Mouse (Mus musculus): ENCODE measurements at regions not wholly inside any gene's neighbourhood (a gene's known extent, or its start where the extent isn't known, plus 50 kb on each side); places are given as distances from the start of the nearest gene placed in this dataset.
"Not testable (repeated sequence)": the region's sequence is repeated elsewhere in the genome, so short reads cannot be mapped to it uniquely, and the experiment has no call there.

- no peak for DNase-seq
Measured at GRCm38 (mm10) chr8:112427721-112428389, 142.0 kb upstream of the Cntnap4 start.

GRCm38 (mm10) chr8:112411968-112412367 is 157.9 kb upstream of the Cntnap4 start:
- no peak for DNase-seq

DNA sequence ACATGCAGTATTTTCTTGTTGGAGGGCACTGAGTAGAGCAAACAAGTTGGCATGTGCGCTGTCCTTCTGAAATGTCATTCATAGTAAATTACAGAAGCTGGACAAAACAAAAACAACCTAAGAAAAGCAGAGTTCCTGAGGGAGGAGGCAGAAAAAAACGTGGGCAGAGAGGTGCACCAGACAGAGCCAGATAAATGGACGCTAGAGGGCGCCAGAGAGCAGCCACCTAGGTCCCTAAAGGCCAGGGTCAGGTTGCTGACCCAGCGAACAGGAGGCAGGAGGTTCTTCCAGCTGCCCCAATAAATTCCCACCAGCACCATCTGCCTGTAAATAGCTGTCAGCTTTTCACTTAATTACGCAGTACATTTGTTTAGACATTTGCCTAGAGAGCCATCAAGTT is 158.6 kb upstream of the Cntnap4 start:
- peak; percentile 40 for DNase-seq

GRCm38 (mm10) chr8:112408211-112408735 is 161.6 kb upstream of the Cntnap4 start:
- no peak for DNase-seq

GRCm38 (mm10) chr8:112404087-112404486 is 165.8 kb upstream of the Cntnap4 start:
- DNase-seq, result no peak

- DNase-seq, result no peak
Measured at GRCm38 (mm10) chr8:112397438-112397837, 172.4 kb upstream of the Cntnap4 start.

GRCm38 (mm10) chr8:112390108-112390507 is 179.7 kb upstream of the Cntnap4 start:
- no peak for DNase-seq

- DNase-seq, result no peak
Measured at GRCm38 (mm10) chr8:112348323-112348722, 221.5 kb upstream of the Cntnap4 start.

DNA sequence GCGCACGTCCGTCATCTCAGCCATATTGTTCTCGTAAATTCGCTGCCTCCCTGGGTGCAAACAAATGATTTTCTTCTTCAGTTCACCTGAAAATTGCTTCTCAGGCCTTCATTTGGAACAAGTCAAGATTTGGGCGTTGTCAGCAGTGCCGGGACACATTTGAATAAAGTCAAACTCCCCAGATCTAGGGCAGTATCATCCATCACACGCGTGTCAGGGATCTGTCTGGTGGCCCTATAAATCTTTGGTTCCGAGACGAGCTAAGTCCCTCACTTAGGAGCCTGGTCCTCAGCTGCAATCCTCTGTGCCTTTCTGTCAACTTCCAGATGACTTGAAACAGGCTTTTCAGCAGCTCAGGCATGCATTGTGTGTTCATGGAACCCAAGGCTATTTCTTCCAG is 236.7 kb upstream of the Cntnap4 start:
- no peak for DNase-seq

GRCm38 (mm10) chr8:112332021-112332420 is 237.8 kb upstream of the Cntnap4 start:
- no peak for DNase-seq

- no peak for DNase-seq
Measured at GRCm38 (mm10) chr8:112309816-112310215, 260.0 kb upstream of the Cntnap4 start.

- no peak for DNase-seq
Measured at GRCm38 (mm10) chr8:112308354-112308753, 261.5 kb upstream of the Cntnap4 start.

GRCm38 (mm10) chr8:112297021-112297420 is 272.8 kb upstream of the Cntnap4 start:
- DNase-seq, result no peak

GRCm38 (mm10) chr8:112283316-112283715 is 268.5 kb upstream of the Gm6793 start:
- DNase-seq, result no peak

- no peak for DNase-seq
Measured at GRCm38 (mm10) chr8:112269598-112269997, 254.8 kb upstream of the Gm6793 start.

DNA sequence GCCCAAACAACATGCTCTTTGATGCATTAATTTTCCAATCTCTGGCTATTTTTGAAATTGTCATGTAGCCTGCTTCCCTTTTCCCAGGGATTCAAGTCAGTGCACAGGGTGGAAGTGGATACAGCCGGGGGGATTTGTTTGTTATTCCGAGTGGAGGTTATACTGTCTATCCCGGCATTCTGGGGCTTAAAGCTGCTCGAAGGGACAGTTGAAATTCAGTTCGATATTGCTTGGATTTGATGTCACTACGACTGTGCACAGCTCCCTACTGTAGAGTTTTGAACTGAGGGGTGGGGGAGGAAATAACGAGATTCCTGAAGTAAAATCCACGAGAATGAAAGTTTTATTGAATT is 254.4 kb upstream of the Gm6793 start:
- no peak for DNase-seq

- DNase-seq, result no peak
Measured at GRCm38 (mm10) chr8:112268544-112269213, 253.8 kb upstream of the Gm6793 start.

DNA sequence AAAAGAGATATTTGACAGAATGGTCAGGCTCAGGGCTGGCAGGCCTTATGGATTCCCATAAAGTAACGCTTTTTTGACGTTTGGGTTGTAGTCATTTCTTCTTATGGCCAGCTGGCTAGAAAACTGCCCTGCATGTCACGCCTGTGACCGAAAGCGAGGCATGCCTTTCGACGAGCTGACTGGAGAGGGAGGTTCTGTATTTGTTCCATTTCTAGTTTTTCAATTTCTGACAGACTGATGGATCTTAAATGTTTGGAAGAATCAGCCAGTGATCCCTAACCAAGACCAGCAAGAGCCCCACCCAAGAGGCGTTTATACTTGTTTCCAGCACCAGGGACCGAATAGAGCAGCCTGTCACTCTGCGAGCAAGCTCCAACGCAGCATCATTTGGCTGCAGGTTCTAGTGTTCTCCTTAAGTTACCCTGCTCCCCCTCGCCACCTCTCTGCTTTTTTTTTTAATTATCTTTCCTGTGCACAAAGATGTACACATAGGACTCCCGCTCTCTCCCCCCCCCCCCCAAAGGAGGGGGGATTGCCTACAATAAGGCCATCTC is 243.2 kb upstream of the Gm6793 start:
- no peak for DNase-seq

DNA sequence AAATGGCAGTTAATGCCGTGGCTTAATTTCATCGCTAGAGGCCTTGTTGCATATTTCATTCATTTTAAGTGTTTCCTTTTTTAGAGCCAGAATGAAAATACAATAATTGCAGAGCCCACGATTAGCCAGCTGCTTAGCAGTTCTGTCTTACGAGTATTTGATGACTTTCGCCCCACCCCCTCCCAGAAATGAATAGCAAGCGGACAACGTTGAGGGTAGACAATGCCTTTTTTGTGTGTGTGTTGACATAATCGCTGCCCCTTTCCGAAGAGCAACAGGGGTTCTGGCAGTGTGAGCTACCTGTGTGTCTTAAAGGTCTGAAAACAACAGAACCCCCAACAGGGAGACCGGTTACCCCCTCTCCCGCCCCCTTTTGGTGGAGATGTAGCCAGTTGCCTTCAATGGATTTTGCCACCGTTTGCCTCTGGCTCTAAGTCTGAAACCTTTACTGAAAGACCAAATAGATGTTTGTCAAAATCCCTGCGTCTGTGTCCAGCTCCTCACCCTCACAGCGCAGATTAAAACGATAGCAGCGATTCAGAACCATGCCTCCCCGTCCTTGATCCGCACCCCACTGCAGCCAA is 242.6 kb upstream of the Gm6793 start:
- DNase-seq, result no peak

DNA sequence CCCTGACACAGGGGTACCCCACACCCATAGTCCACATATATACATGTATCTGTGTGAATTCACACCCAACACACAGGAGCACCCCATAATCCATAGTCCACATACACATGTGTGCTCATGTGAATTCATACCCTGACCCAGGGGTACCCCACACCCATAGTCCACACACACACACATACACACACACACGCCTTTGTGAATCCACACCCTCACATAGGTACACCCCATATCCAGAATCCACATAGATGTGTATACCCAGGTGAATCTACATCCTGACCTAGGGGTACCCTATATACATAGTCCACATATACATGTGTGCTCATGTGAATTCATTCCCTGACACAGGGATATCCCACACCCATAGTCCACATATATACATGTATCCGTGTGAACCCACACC is 231.8 kb upstream of the Gm6793 start:
- not testable (repeated sequence) for DNase-seq

DNA sequence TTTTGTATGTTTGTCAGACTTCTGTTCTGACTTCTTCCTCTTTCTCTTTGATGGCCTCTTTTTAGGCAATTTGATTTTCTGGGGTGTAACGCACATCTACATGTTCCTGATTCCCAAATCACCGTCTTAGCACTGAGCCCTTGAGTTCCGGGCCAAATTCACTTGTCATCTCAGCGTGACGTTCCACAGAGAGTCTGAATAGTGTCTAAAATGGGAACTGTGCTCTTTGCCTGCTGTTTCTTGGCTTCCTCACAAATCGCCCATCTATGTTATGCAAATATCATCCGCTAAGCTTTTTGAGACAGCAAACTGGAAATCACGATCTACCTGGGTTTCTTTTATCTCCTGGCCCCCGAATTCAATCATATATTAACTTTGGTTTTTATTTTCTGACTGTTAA is 223.8 kb upstream of the Gm6793 start:
- DNase-seq, result no peak

- DNase-seq, result not testable (repeated sequence)
Measured at GRCm38 (mm10) chr8:112236751-112237150, 221.9 kb upstream of the Gm6793 start.

GRCm38 (mm10) chr8:112219656-112220055 is 204.8 kb upstream of the Gm6793 start:
- DNase-seq, result no peak

GRCm38 (mm10) chr8:112212170-112212569 is 197.3 kb upstream of the Gm6793 start:
- DNase-seq, result no peak
